Mouse (Mus musculus) bone marrow macrophage, adult 2 months (primary cell): ENCODE measurements at regions not wholly inside any gene's neighbourhood (a gene's known extent, or its start where the extent isn't known, plus 50 kb on each side); places are given as distances from the start of the nearest gene placed in this dataset.

Experiments used
- H3K27ac ChIP-seq: 2 replicates; pipeline ENCODE4 v1.5.1; 2012; ENCODE audit warnings: low read depth, low read length; ENCODE audit not compliant: insufficient read depth
- H3K4me1 ChIP-seq: 2 replicates; pipeline ENCODE4 v1.6.1; 2012; ENCODE audit warnings: low read length; ENCODE audit not compliant: control insufficient read depth, insufficient read depth
- H3K4me3 ChIP-seq: 2 replicates; pipeline ENCODE4 v1.5.1; 2012; ENCODE audit warnings: mild to moderate bottlenecking, low read length, moderate library complexity; ENCODE audit not compliant: insufficient read depth
- CTCF ChIP-seq: IDR thresholded peaks from 2 replicates; pipeline ENCODE4 v1.5.1; 2012; ENCODE audit warnings: low read depth, mild to moderate bottlenecking, low read length, moderate library complexity
- POLR2A ChIP-seq: IDR thresholded peaks from 2 replicates; pipeline ENCODE4 v1.6.1; 2012; ENCODE audit warnings: mild to moderate bottlenecking, low read depth, low read length, borderline replicate concordance

DNA sequence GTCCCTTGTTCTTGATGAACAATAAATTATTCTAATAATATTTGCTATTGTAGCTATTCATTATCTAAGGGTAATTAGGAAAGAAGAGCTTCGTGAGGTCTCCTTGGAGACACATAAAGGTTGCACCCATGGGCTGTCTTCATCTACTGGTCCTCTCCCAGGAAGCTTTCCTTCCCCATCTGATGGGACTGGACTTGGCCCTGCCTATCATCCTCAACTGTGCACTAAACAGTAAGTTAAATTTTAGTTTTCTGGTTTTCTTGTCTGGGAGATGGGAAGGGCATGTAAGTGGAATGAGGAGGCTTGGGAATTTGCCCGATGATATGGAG lies 554.5 kb downstream of the Gm9195 start:
- no peak overlapping the region for H3K4me3 ChIP-seq
- no peaks in the 10 kb centered on the region for H3K4me1 ChIP-seq
- TF ChIP-seq CTCF (no peak), POLR2A (no peak)
- H3K27ac ChIP-seq: no peak overlapping the region

DNA sequence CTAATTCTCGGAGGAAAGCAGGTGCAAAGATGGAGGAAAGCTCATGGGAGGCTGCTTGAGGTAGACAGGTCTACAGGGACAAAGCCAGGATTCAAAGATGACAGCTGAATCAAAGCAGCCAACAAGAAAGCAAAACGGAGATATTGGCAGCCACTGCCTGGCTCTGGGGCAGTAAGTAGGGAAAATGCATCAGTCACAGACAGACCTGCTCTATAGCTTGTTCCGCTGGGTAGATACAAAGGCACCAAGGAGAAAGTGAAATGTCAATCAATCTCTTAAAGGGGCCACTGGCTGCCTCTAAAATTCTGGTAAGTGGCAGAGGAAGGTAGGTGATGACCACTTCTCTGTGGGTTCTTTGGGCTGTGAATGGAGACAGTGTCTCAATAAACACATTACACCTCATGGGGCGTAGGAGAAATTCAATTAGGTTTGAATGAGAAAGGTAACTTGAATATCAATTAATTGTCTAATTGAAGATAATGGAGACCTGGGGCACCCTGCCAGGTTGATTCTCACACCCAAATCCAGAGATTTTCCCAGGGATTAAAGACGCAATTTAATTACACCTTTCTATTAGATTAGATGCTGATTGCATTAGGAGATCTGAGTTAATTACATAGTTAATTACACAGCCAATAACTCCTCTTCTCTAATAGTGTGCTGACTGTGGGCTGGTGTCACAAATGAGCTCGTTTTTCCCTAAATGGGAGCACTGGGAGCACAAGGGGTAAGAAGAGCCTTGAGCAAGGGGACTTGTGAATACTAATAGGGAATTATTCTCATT lies 555.1 kb downstream of the Gm9195 start:
- no peak for TF ChIP-seq POLR2A
- no peak for TF ChIP-seq CTCF
- Histone ChIP-seq H3K27ac (no peak overlapping the region), H3K4me1 (no peaks in the 10 kb centered on the region), H3K4me3 (no peak overlapping the region)

DNA sequence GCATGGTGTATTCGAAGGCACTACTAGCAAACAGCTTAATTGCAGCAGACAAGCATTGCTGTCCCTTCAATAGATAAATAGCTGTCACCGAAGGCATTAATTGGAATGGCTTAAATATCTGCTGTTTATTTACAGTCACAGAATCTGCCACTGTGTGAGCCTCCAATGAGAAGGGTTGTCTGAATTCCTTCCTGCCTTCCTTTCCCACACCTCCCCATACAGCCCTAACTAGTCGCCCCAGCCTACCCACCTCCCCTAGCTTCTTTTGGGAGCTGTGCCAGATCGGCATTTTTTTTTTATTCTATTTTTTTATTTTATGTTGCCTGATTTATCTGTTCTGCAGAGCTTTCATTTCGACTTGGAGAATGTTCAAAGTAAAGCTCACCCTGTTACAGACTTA lies 575.7 kb downstream of the Gm9195 start:
- Histone ChIP-seq H3K4me3 (no peak overlapping the region), H3K4me1 (no peaks in the 10 kb centered on the region), H3K27ac (no peak overlapping the region)
- no peak for TF ChIP-seq POLR2A
- no peak for TF ChIP-seq CTCF

DNA sequence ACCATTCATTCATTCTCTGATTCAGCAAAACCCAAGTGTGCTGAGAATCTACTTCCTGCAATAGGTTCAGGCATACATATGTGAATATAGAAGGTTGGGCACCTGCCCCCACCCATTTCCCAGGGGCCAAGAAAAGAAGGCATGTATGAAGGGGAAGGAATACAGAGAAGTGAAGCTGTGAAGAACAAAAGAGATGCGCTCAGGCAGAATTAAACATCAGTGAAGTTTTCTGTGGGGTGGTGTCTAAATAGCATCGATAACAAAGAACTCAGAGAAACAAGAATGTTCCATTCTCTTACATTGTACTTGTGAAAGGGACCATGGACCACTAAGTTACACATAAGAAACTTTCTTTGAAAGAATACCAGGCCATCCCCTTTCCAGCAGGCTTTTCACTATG lies 580.7 kb downstream of the Gm9195 start:
- no peaks in the 10 kb centered on the region for H3K4me1 ChIP-seq
- H3K27ac ChIP-seq: no peak overlapping the region
- TF ChIP-seq CTCF (no peak), POLR2A (no peak)
- H3K4me3 ChIP-seq: no peak overlapping the region

DNA sequence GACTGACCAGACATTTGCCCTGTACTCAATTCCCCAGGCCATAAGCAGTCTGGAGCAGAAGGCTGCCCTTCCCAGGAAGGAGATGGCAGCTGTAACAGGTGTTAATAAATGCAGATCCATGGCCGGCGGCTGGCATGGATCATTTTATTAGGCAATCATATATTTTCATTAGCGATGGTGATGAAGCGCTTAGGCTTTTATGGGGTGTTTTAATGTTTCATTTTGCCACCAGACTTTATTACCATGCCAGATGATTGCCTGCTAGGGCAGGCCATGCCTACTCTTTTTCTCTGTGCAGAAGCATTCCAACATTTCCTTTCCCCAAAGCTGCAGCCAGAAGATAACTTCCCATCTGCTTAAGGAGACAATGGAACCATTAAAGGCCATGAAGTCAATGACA lies 596.2 kb downstream of the Gm9195 start:
- H3K4me3 ChIP-seq: no peak overlapping the region
- no peaks in the 10 kb centered on the region for H3K4me1 ChIP-seq
- H3K27ac ChIP-seq: no peak overlapping the region
- TF ChIP-seq POLR2A: no peak
- no peak for TF ChIP-seq CTCF

DNA sequence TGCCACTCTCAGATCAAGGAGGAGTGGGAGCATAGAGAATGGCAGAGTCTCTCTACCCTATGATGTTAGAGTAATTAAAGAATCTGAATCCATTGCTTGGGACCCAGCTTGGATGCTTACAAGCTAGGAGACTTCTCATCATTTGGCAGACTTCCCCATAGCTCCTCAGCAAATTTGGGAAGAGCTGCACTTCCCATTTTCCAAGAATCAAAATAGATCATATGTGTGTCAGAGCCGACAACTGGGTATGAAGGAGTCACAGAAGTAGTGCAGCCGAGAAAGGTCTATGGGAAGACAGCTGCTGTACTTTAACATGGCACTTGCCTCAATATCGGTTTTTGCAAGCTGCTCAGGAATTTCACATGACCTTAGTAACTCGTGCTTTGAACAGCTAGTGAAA lies 596.8 kb downstream of the Gm9195 start:
- no peak for TF ChIP-seq CTCF
- TF ChIP-seq POLR2A: no peak
- no peak overlapping the region for H3K4me3 ChIP-seq
- no peaks in the 10 kb centered on the region for H3K4me1 ChIP-seq
- no peak overlapping the region for H3K27ac ChIP-seq

GRCm38 (mm10) chr14:71893361-71893760 lies 598.3 kb downstream of the Gm9195 start:
- no peak overlapping the region for H3K4me3 ChIP-seq
- no peak overlapping the region for H3K27ac ChIP-seq
- TF ChIP-seq POLR2A (no peak), CTCF (no peak)
- no peaks in the 10 kb centered on the region for H3K4me1 ChIP-seq

- no peak overlapping the region for H3K27ac ChIP-seq
Observed at GRCm38 (mm10) chr14:71891667-71892066, 600.0 kb downstream of the Gm9195 start.

DNA sequence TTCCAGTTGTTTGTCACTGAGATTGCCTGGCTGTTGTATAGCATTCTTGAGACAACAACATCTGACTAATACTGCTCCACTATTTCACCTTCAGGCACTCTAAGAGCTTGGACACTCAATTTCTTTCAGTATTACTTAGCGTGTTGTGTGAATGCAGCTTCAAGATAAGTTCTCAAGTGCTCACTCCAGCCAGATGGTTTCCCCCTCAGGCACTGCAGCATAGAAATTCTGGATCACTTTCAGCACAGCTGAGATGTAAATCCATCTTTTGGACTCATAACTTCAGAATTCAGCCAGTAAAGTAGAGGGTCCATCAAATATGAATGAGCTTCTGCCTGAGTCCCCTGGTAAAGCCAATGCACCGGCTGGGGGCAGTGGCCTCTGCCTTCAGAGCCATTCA lies 608.8 kb downstream of the Gm9195 start:
- no peaks in the 10 kb centered on the region for H3K4me1 ChIP-seq
- no peak overlapping the region for H3K4me3 ChIP-seq
- no peak overlapping the region for H3K27ac ChIP-seq
- no peak for TF ChIP-seq POLR2A
- TF ChIP-seq CTCF: no peak

More at GRCm38 (mm10) chr14:71891667-71892066, 600.0 kb downstream of the Gm9195 start:
- H3K4me3 ChIP-seq: no peak overlapping the region
- H3K4me1 ChIP-seq: no peaks in the 10 kb centered on the region
- TF ChIP-seq POLR2A (no peak), CTCF (no peak)

DNA sequence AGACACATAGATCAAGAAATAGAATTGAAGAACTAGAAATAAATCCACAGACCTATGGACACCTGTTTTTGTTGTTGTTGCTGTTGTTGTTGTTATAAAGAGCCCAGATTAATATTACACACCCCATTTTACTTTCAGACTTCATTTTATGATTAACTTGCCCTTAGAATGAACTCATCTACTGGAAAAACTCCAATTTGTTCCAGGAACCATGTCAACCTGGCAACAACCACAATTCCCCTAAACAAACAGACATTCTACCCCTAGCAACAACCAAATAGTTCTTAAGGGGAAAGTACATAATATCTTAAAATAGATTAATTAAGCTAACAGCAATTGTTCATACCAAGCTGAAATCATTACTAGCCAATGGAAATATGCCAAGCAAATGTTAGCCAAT lies 646.1 kb downstream of the Gm9195 start:
- H3K4me1 ChIP-seq: no peaks in the 10 kb centered on the region
- H3K4me3 ChIP-seq: no peak overlapping the region
- H3K27ac ChIP-seq: no peak overlapping the region
- TF ChIP-seq CTCF (no peak), POLR2A (no peak)
